Mouse (Mus musculus): ENCODE data around the gene Sectm1b. TPM values are rescaled to one million over a fixed set of nuclear protein-coding genes. Genes with fewer than 3 reads are reported as not detected.
"Not testable (repeated sequence)": the region's sequence is repeated elsewhere in the genome, so short reads cannot be mapped to it uniquely, and the experiment has no call there.

The Sectm1b gene
- polyA plus RNA-seq (2014; fragmentation: Nextera tagmentation; extraction: Ambion mirVana): not detected in 2 replicates

GRCm38 (mm10) chr11:121063379-121063778 is at the start of gene Sectm1b:
TSS of gene Sectm1b (minus strand) at chr11:121063569.
- no peaks in the 10 kb centered on the region for H3K4me1 ChIP-seq (replicated peaks; ENCODE audit: control insufficient read depth, insufficient read depth, low read length)
- no peak within 1 kb of the TSS for H3K4me2 ChIP-seq
- no peaks in the 10 kb centered on the region for H3K36me3 ChIP-seq (ENCODE audit: control insufficient read depth, insufficient read depth, low read length)
- no peaks in the 10 kb centered on the region for H3K27me3 ChIP-seq (replicated peaks; ENCODE audit: control insufficient read depth, insufficient read depth, low read length)
- no peak within 1 kb of the TSS for H3K9ac ChIP-seq (ENCODE audit: low read depth, low read length)
- DNase-seq (ENCODE audit: low spot score) (no peak), ATAC-seq (replicated peaks; ENCODE audit: low FRiP score) (no peak)
- WGBS: 75% methylated on average over 5 of the region's 5 CpGs
- no peak within 1 kb of the TSS for H3K4me3 ChIP-seq (ENCODE audit: low read depth, low read length)
- H3K9me3 ChIP-seq (ENCODE audit: control insufficient read depth, low read length): no peaks in the 10 kb centered on the region
- H3K27ac ChIP-seq (ENCODE audit: low read depth, low read length): no peak within 1 kb of the TSS

- H3K27me3 ChIP-seq (replicated peaks; ENCODE audit: control insufficient read depth, insufficient read depth, low read length): no peaks in the 10 kb centered on the region
- no peaks in the 10 kb centered on the region for H3K36me3 ChIP-seq (ENCODE audit: control insufficient read depth, insufficient read depth, low read length)
- 0 out of 2 replicates have a peak, but pooled peaks cover 3% of the 10 kb centered on the region for H3K4me1 ChIP-seq (replicated peaks; ENCODE audit: control insufficient read depth, insufficient read depth, low read length)
- no peak for ATAC-seq (replicated peaks; ENCODE audit: low FRiP score)
- no peak for DNase-seq (ENCODE audit: low spot score)
- no peaks in the 10 kb centered on the region for H3K9me3 ChIP-seq (ENCODE audit: control insufficient read depth, low read length)
- H3K4me2 ChIP-seq: no peak overlapping the region
- H3K9ac ChIP-seq (ENCODE audit: low read depth, low read length): no peak overlapping the region
- 80% methylated on average over 5 of the region's 5 CpGs for WGBS
- no peak overlapping the region for H3K4me3 ChIP-seq (ENCODE audit: low read depth, low read length)
- no peak overlapping the region for H3K27ac ChIP-seq (ENCODE audit: low read depth, low read length)
Measured at GRCm38 (mm10) chr11:121112091-121112775, 48.9 kb upstream of the Sectm1b start.

- WGBS: 78% methylated on average over 1 of the region's 1 CpGs
- no peak overlapping the region for H3K9ac ChIP-seq (ENCODE audit: low read depth, low read length)
- 0 out of 2 replicates have a peak, but pooled peaks cover 3% of the 10 kb centered on the region for H3K4me1 ChIP-seq (replicated peaks; ENCODE audit: control insufficient read depth, insufficient read depth, low read length)
- no peaks in the 10 kb centered on the region for H3K27me3 ChIP-seq (replicated peaks; ENCODE audit: control insufficient read depth, insufficient read depth, low read length)
- no peak overlapping the region for H3K27ac ChIP-seq (ENCODE audit: low read depth, low read length)
- H3K36me3 ChIP-seq (ENCODE audit: control insufficient read depth, insufficient read depth, low read length): no peaks in the 10 kb centered on the region
- DNase-seq (ENCODE audit: low spot score): no peak
- ATAC-seq (replicated peaks; ENCODE audit: low FRiP score): no peak
- no peaks in the 10 kb centered on the region for H3K9me3 ChIP-seq (ENCODE audit: control insufficient read depth, low read length)
- no peak overlapping the region for H3K4me3 ChIP-seq (ENCODE audit: low read depth, low read length)
- H3K4me2 ChIP-seq: no peak overlapping the region
Measured at GRCm38 (mm10) chr11:121111601-121112000, 48.2 kb upstream of the Sectm1b start.

GRCm38 (mm10) chr11:121111051-121111450 is 47.7 kb upstream of the Sectm1b start:
- Histone ChIP-seq H3K4me2 (no peak overlapping the region), H3K36me3 (ENCODE audit: control insufficient read depth, insufficient read depth, low read length) (no peaks in the 10 kb centered on the region), H3K27ac (ENCODE audit: low read depth, low read length) (no peak overlapping the region), H3K4me1 (replicated peaks; ENCODE audit: control insufficient read depth, insufficient read depth, low read length) (0 out of 2 replicates have a peak, but pooled peaks cover 3% of the 10 kb centered on the region), H3K9ac (ENCODE audit: low read depth, low read length) (no peak overlapping the region), H3K27me3 (replicated peaks; ENCODE audit: control insufficient read depth, insufficient read depth, low read length) (no peaks in the 10 kb centered on the region), H3K9me3 (ENCODE audit: control insufficient read depth, low read length) (no peaks in the 10 kb centered on the region), H3K4me3 (ENCODE audit: low read depth, low read length) (no peak overlapping the region)
- no peak for ATAC-seq (replicated peaks; ENCODE audit: low FRiP score)
- WGBS: 64% methylated on average over 3 of the region's 3 CpGs
- no peak for DNase-seq (ENCODE audit: low spot score)

- WGBS: 20% methylated on average over 2 of the region's 2 CpGs
- no peak overlapping the region for H3K4me3 ChIP-seq (ENCODE audit: low read depth, low read length)
- H3K36me3 ChIP-seq (ENCODE audit: control insufficient read depth, insufficient read depth, low read length): no peaks in the 10 kb centered on the region
- no peak overlapping the region for H3K9ac ChIP-seq (ENCODE audit: low read depth, low read length)
- DNase-seq (ENCODE audit: low spot score) (no peak), ATAC-seq (replicated peaks; ENCODE audit: low FRiP score) (no peak)
- H3K27me3 ChIP-seq (replicated peaks; ENCODE audit: control insufficient read depth, insufficient read depth, low read length): no peaks in the 10 kb centered on the region
- H3K27ac ChIP-seq (ENCODE audit: low read depth, low read length): no peak overlapping the region
- H3K4me1 ChIP-seq (replicated peaks; ENCODE audit: control insufficient read depth, insufficient read depth, low read length): 0 out of 2 replicates have a peak, but pooled peaks cover 3% of the 10 kb centered on the region
- H3K4me2 ChIP-seq: no peak overlapping the region
- H3K9me3 ChIP-seq (ENCODE audit: control insufficient read depth, low read length): no peaks in the 10 kb centered on the region
Measured at GRCm38 (mm10) chr11:121109986-121110385, 46.6 kb upstream of the Sectm1b start.

- DNase-seq (ENCODE audit: low spot score) (no peak), ATAC-seq (replicated peaks; ENCODE audit: low FRiP score) (no peak)
- 57% methylated on average over 9 of the region's 9 CpGs for whole genome bisulfite sequencing
- H3K9me3 ChIP-seq (ENCODE audit: control insufficient read depth, low read length): no peaks in the 10 kb centered on the region
- H3K36me3 ChIP-seq (ENCODE audit: control insufficient read depth, insufficient read depth, low read length): no peaks in the 10 kb centered on the region
- H3K4me2 ChIP-seq: peak overlapping the region; percentile 8; the same call in 1 of the 2 replicates
- no peak overlapping the region for H3K9ac ChIP-seq (ENCODE audit: low read depth, low read length)
- no peaks in the 10 kb centered on the region for H3K27me3 ChIP-seq (replicated peaks; ENCODE audit: control insufficient read depth, insufficient read depth, low read length)
- 0 out of 2 replicates have a peak, but pooled peaks cover 3% of the 10 kb centered on the region for H3K4me1 ChIP-seq (replicated peaks; ENCODE audit: control insufficient read depth, insufficient read depth, low read length)
- H3K4me3 ChIP-seq (ENCODE audit: low read depth, low read length): no peak overlapping the region
- no peak overlapping the region for H3K27ac ChIP-seq (ENCODE audit: low read depth, low read length)
Measured at GRCm38 (mm10) chr11:121108061-121108460, 44.7 kb upstream of the Sectm1b start.

- not testable (repeated sequence) for H3K4me3 ChIP-seq (ENCODE audit: low read depth, low read length); DNase-seq (ENCODE audit: low spot score); H3K27ac ChIP-seq (ENCODE audit: low read depth, low read length); H3K9me3 ChIP-seq (ENCODE audit: control insufficient read depth, low read length); H3K4me1 ChIP-seq (replicated peaks; ENCODE audit: control insufficient read depth, insufficient read depth, low read length); H3K27me3 ChIP-seq (replicated peaks; ENCODE audit: control insufficient read depth, insufficient read depth, low read length); H3K9ac ChIP-seq (ENCODE audit: low read depth, low read length); ATAC-seq (replicated peaks; ENCODE audit: low FRiP score); H3K36me3 ChIP-seq (ENCODE audit: control insufficient read depth, insufficient read depth, low read length); H3K4me2 ChIP-seq
- WGBS: 74% methylated on average over 1 of the region's 1 CpGs
Measured at GRCm38 (mm10) chr11:121107242-121107641, 43.9 kb upstream of the Sectm1b start.

- no peak for DNase-seq (ENCODE audit: low spot score)
- H3K9ac ChIP-seq (ENCODE audit: low read depth, low read length): no peak overlapping the region
- ATAC-seq (replicated peaks; ENCODE audit: low FRiP score): no peak
- H3K4me2 ChIP-seq: no peak overlapping the region
- WGBS: 55% methylated on average over 4 of the region's 4 CpGs
- no peak overlapping the region for H3K4me3 ChIP-seq (ENCODE audit: low read depth, low read length)
- H3K27me3 ChIP-seq (replicated peaks; ENCODE audit: control insufficient read depth, insufficient read depth, low read length): no peaks in the 10 kb centered on the region
- no peak overlapping the region for H3K27ac ChIP-seq (ENCODE audit: low read depth, low read length)
- peaks cover 8% of the 10 kb centered on the region; the same call in 1 of the 2 replicates for H3K4me1 ChIP-seq (replicated peaks; ENCODE audit: control insufficient read depth, insufficient read depth, low read length)
- H3K9me3 ChIP-seq (ENCODE audit: control insufficient read depth, low read length): no peaks in the 10 kb centered on the region
- H3K36me3 ChIP-seq (ENCODE audit: control insufficient read depth, insufficient read depth, low read length): no peaks in the 10 kb centered on the region
Measured at GRCm38 (mm10) chr11:121101124-121101805, 37.9 kb upstream of the Sectm1b start.
